Mouse (Mus musculus): ENCODE results near the gene Dnah6.

Gene Dnah6

GRCm38 (mm10) chr6:73221189-73221957 is at the start of gene Dnah6:
Gene Dnah6 (minus strand): TSS chr6:73221651.
- peak; percentile 95 for DNase-seq

GRCm38 (mm10) chr6:73269374-73269773 is 47.9 kb upstream of the Dnah6 start:
- no peak for DNase-seq

- DNase-seq, result no peak
Measured at GRCm38 (mm10) chr6:73267738-73268311, 46.4 kb upstream of the Dnah6 start.

- peak; percentile 68 for DNase-seq
Measured at GRCm38 (mm10) chr6:73264801-73265200, 43.4 kb upstream of the Dnah6 start.

GRCm38 (mm10) chr6:73260110-73260509 is 38.7 kb upstream of the Dnah6 start:
- no peak for DNase-seq

- DNase-seq, result no peak
Measured at GRCm38 (mm10) chr6:73257068-73257467, 35.6 kb upstream of the Dnah6 start.

GRCm38 (mm10) chr6:73254307-73255228 is 33.1 kb upstream of the Dnah6 start:
- no peak for DNase-seq

GRCm38 (mm10) chr6:73253584-73253983 is 32.1 kb upstream of the Dnah6 start:
- DNase-seq, result no peak

- no peak for DNase-seq
Measured at GRCm38 (mm10) chr6:73253006-73253405, 31.6 kb upstream of the Dnah6 start.

GRCm38 (mm10) chr6:73252396-73252795 is 30.9 kb upstream of the Dnah6 start:
- no peak for DNase-seq

GRCm38 (mm10) chr6:73251336-73251735 is 29.9 kb upstream of the Dnah6 start:
- DNase-seq, result peak; percentile 85

GRCm38 (mm10) chr6:73249851-73250250 is 28.4 kb upstream of the Dnah6 start:
- no peak for DNase-seq

- DNase-seq, result peak; percentile 63
Measured at GRCm38 (mm10) chr6:73249049-73249422, 27.6 kb upstream of the Dnah6 start.

GRCm38 (mm10) chr6:73248237-73249048 is 27.0 kb upstream of the Dnah6 start, which contains the start of gene Suclg1:
Gene Suclg1 (plus strand): TSS chr6:73248382.
- peak; percentile 89 for DNase-seq

- DNase-seq, result no peak
Measured at GRCm38 (mm10) chr6:73247452-73247851, 26.0 kb upstream of the Dnah6 start.

- no peak for DNase-seq
Measured at GRCm38 (mm10) chr6:73246821-73247220, 25.4 kb upstream of the Dnah6 start.

- DNase-seq, result peak; percentile 2
Measured at GRCm38 (mm10) chr6:73235650-73236049, 14.2 kb upstream of the Dnah6 start.

- peak; percentile 57 for DNase-seq
Measured at GRCm38 (mm10) chr6:73234302-73234900, 12.9 kb upstream of the Dnah6 start.

- DNase-seq, result no peak
Measured at GRCm38 (mm10) chr6:73233202-73233726, 11.8 kb upstream of the Dnah6 start.

GRCm38 (mm10) chr6:73232152-73232584 is 10.7 kb upstream of the Dnah6 start:
- peak; percentile 88 for DNase-seq

- no peak for DNase-seq
Measured at GRCm38 (mm10) chr6:73228881-73229280, 7.4 kb upstream of the Dnah6 start.

GRCm38 (mm10) chr6:73228408-73228807 is 7.0 kb upstream of the Dnah6 start:
- no peak for DNase-seq
